Mouse (Mus musculus) leukemia stem cell, adult 10-12 weeks (primary cell): ENCODE data around the gene Hoxd1. TPM values are rescaled to one million over a fixed set of nuclear protein-coding genes. Genes with fewer than 3 reads are reported as not detected.

ENCODE experiments used
- polyA plus RNA-seq: library from polyadenylated mRNA; stranded (reverse); fragments of >175 nt; gene quantifications from 2 replicates; pipeline ENCODE4 v1.2.3, GENCODE M21; 2012; ENCODE audit warnings: low replicate concordance

The Hoxd1 gene
- not detected in 2 replicates for polyA plus RNA-seq

DNA sequence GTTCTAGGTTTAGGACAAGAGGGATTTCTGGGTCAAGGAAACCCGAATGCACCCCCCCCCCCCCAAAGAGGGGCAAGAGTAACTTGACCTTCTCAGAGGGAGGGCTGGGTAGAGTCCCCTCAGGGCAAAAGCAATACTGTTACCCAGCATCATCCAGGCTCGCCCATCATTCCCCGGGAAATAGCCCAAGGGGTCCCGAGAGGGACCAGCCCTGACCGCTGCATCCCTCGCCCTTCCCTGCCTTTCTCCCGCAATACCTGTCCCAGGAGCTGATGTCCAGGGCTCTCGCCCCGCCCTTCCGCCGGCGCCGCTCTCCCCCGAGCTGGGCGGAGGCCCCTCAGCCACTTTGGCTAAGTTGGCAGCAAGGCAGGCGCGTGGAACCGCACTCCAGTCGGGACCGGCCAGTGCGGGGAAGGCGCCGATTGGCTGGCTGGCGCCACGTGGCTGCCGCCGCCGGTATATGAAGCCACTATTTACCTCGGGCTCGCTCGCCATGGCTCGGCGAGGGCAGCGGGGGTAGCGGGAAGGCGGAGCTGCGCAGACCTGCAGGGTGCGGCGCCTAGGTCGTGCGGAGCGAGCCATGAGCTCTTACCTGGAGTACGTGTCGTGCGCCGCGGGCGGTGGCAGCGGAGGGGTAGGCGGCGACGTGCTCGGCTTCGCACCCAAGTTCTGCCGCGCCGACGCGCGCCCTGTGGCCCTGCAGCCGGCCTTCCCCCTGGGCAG is at the start of gene Hoxd1:
Gene Hoxd1 (plus strand): TSS at position 459 of the 723 bp plus-strand sequence.

DNA sequence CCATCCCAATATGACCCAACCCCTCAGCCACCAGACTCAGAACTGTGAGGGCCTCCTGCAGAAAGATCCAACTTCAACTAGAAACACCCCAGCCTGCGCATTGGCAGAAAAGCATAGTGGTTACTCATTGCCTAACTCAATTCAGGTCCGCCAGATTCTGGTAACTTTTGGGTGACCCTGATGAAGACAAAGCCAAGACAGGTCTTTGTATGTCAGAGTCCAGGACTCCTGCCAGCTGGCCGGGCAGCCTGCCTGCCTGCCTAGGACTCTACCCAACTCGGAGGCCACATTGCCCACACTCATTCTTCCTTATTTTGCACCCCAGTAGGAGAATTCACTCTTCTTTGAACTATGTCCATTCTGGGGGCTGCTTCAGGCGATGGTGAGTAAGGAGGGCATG is 36.2 kb upstream of the Hoxd1 start, which contains the start of gene Gm28230:
Gene Gm28230 (plus strand): TSS at position 178 of the 400 bp plus-strand sequence.

Other genes with a start within 250 kb of the Hoxd1 start
- gene Lnpk, start 183.5 kb upstream of the Hoxd1 start, polyA plus RNA-seq = 6.2 and 45.5 TPM in 2 replicates
- gene Evx2, start 103.4 kb upstream of the Hoxd1 start, polyA plus RNA-seq = not detected in 2 replicates
- gene Hoxd13, start 94.7 kb upstream of the Hoxd1 start, polyA plus RNA-seq = not detected in 2 replicates
- not detected in 2 replicates for gene Hoxd12, start 88.0 kb upstream of the Hoxd1 start, polyA plus RNA-seq
- not detected in 2 replicates for gene Hoxd11, start 83.4 kb upstream of the Hoxd1 start, polyA plus RNA-seq
- gene Hoxd10, start 71.1 kb upstream of the Hoxd1 start, polyA plus RNA-seq = not detected in 2 replicates
- 0.14 TPM in 1 of 2 replicates, not detected in the other for gene Hoxd9, start 65.3 kb upstream of the Hoxd1 start, polyA plus RNA-seq
- 0.10 and 0.20 TPM in 2 replicates for gene Hoxd8, start 58.4 kb upstream of the Hoxd1 start, polyA plus RNA-seq
- not detected in 2 replicates for gene Hoxd3, start 51.1 kb upstream of the Hoxd1 start, polyA plus RNA-seq
- gene Hoxd4, start 51.1 kb upstream of the Hoxd1 start, polyA plus RNA-seq = not detected in 2 replicates
- not detected in 2 replicates for gene Gm28230, start 36.3 kb upstream of the Hoxd1 start, polyA plus RNA-seq
- gene Mtx2, start 62.8 kb downstream of the Hoxd1 start, polyA plus RNA-seq = 77.9 and 92.5 TPM in 2 replicates